Mouse (Mus musculus) spleen, embryonic (tissue): ENCODE measurements at regions not wholly inside any gene's neighbourhood (a gene's known extent, or its start where the extent isn't known, plus 50 kb on each side); places are given as distances from the start of the nearest gene placed in this dataset.
"Not testable (repeated sequence)": the region's sequence is repeated elsewhere in the genome, so short reads cannot be mapped to it uniquely, and the experiment has no call there.

ENCODE experiments used
- CTCF ChIA-PET: fragments of 350-600 bp; sonication (Branson Sonifier 250); formaldehyde crosslinking; loops from one replicate; lab custom pipeline; 2022; lab: Charles Lee

DNA sequence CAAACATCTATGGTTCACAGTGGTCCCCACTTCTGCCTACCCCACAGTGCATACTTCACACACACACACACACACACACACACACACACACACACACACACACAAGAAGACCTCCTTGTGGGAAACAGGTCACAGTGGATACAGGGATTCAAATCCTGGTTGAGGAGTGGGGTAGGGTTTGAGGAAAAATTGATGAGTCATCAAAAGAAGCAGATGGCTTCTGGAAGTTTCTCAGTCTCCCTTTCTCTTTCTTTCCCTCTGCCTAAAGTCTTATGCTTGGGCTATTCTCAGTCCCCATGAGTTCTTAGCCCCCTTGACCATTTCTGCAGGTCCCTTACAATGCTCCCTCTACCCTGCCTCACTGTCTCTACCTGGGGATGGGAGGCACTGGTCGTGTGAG, 56.4 kb downstream of the Rassf10 start:
- CTCF ChIA-PET: no interaction called here

DNA sequence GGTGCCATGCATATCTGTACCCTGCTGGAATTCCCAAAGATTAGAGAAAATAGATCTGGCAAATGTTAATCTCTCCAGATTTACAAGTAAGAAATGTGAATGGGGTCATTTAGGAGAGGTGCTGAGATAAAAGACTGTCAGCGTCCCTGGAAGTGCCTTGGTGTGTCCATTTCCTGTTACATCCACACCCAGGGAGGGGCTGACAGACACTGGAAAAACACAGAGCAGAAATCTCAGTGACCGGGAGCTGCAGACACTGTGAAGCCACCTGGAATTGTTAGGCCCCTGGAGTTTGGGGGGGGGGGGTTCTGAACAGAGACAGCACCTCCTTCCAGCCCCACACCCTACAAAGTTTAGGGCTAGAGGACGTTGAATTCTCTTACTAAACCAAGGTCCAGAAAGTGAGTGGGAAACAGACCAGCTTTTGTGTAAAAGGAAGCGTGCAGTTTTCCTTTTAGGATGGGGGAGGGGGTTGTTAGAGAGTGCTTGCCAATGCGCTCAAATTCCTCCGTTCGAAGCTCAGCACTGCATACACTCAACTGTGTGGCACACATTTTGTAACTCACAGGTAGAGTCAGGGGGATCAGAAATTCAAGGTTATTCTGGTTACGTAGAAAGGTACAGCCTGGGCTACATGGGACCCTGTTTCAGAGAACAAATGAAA, 63.5 kb downstream of the Rassf10 start:
- CTCF ChIA-PET: no interaction called here

DNA sequence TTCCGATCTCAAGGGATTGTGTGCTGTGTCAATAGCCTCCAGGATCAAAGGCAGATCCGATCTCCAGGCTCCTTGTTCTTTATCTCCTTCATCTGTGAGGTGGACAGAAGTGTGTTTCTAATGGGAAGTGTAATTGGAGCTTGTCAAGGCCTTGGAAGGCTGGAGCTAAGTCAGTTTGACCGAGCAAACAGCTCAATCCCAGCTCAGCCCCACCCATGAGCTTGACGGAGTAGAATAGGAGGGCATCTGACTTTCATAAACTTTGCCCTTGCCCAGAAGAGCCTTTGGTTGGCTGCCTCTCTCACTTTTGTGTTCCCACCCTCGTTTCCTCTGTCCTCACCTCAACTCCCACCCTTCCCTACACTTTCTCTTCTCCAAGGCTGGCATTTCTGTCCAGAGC, 67.7 kb downstream of the Rassf10 start:
- CTCF ChIA-PET: no interaction called here

DNA sequence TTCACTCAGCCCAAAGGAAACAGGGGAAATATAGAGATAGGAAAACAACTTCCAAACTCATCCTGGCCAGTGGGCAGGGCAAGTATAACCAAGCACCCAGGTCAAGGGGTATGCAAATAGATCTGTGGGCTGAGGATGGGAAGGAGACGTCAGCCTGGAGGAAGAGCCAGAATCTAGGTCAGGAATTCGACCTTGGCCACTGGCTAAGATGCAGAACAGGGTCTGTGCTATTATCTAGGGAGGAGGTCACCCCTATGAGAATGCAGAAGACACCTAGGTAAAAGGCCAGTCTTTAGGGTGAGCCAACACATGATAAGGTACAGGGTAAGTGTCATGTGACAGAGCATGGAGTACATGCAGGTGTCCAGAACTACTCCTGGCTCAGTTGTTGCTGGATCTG, 68.8 kb downstream of the Rassf10 start:
- CTCF ChIA-PET: no interaction called here

DNA sequence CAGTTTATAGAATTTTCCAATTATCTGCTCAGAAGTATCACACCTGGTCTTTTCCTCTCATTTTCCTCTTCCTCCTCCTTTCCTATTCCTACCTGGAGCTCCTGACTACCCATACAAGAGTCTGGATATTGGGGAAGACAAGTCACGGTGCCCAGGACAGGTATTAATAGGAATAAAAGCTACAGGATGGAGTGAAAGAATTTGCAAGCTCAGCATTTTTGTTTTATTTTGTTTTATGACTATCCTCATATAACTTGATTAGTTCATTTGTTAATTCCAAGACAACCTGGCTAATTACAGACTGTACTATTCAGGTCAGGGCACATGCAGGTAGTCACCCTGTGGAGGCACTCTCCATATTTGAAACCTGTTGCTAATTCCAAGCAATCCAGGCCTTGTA, 72.0 kb downstream of the Rassf10 start:
- CTCF ChIA-PET: no interaction called here

DNA sequence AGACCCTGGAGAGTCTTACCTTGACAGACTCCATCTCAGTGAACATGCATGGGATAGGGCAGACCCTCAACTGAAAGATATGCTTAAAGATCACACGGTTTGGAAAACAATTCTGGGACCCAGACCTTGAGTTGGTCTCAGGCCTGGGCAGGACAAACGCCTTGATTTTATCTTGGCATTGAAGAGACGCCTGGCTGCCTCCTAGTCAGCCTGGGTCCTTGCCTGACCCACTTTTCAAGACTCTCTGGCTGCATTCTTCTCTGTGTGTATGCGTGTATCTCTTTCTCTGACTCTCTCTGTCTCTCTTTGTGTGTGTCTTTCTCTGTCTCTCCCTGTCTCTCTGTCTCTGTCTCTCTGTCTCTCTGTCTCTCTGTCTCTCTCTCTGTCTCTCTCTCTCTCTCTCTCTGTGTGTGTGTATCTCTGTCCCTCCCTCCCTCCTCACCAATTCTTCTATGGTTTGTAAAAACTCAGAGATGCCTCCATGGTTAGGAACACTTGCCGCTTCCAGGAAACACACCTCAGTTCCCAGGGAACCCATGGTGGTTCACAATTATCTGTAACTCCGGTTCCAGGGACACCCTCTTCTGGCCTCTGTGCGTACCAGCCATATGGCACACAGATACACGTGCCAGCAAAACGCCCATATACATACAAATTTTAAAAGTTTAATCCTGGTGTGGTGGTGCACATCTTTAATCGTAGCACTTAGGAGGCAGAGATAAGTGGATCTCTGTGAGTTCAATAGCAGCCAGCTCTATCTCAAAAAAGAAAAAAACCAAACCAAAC, 72.7 kb downstream of the Rassf10 start:
- CTCF ChIA-PET: no interaction called here

DNA sequence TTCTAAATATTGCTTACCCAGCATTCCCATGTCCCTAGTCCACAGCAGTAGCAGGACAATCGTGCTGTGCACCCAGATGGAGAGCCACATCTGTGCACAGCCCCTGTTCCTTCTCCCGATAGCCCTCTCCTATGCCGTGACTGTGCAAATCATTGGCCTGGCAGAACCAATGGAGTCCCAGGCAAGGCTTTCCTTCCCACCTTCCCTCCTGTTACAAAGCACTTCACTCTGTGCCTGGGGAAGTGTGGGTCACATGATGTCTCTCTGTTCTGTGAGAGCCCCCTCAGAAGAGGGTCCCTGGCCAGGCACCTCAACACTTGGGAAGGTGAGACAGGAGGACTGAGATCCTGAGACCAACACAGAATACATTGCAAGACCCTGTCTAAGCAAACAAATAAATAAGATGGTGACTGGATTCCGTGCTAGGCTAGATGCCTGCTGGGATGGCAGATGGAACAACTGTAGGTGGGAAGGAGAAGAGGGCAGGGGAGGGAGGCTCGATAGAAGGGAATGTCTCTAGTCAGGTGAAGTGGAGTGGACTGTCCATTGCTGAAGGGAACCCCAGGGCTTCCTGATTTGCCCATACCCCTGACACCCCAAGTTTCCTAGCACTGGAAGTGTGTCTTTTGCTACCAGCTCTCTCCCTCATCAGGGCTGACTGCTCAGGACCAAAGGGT, 73.5 kb downstream of the Rassf10 start:
- CTCF ChIA-PET: no interaction called here

DNA sequence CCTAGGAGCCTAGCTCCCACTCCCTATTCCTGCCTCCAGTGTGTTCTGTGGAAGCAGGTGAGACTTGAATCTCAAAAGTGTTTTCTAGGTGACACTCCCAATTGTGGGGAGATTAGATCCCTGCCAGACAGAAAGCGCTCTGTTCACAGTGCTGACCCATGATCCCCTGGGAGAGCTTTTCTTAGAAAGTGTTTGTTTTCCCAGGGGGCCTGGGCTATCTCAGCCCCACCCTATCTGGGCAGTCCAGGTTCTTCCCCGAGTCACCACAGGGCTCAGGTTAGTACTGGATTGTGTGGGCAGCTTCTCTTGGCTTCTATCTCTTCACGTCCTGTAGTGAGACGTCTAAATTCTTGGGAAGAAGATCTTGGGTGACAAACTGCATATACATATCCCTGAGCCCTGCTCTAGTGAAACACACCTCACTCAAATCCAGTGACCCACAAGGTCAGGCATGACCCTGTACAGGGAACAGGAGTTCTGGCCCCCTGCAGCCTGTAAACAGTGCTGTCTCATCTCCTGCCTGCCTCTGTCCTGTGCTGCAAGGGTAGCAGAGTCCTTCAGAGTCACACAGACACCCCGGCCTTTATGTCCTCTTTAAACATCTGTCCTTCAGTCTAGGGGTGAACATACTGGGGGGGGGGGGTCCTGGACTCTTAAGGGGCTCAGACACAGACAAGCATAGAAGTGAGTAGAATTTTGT, 76.4 kb downstream of the Rassf10 start:
- CTCF ChIA-PET: no interaction called here

DNA sequence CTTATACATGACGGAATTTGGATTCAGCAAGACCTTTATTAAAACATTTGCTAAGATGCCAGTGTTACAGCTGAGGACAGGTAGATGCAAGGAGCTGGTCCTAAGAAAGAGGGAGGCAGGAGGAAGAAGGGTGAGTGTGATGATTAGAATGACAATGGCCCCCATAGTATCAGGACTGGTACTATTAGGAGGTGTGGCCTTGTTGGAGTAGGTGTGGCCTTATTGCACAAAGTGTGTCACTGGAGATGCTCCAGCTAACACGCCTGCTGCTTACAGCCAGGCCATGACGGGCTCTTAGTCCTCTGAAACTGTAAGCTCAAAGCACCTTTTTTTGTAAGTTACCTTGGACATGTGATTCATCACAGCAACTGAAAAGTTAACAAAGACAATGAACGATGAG, 82.0 kb downstream of the Rassf10 start:
- CTCF ChIA-PET: no interaction called here

DNA sequence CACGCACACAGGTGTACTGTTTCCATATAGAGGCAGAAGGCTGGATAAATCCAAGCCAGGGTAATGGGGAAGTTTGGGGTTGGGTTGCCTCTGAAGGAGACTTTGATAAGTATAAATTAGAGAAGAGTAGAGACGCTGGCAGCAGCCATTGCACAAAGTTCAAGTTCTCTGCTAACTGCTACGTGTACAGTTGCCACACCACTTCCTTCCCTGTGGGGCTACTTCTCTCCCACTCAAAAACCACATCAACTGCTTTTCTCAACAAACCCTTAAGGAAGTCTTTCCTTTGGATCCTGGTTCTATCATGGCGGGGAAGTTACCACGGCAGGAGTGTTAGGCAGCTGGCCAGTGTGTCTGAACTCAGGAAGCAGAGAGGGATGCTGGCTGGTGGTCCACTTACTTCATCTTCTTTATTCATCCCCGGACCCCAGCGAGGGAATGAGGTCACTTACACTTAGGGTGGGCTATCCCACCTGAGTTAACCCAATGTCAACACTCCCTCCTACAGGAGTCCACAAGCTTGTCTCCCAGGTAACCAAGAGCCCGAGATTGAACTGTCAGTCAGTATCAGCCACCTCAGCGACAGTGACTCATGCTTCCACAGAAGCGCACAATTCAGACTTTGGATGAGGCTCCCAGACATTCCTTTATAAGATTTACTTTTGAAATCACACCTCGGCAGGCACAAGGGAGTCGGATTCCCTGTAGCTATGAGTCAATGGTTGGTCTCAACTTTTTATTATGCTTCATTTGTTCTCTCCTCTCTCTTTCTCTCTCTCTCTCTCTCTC, 84.3 kb downstream of the Rassf10 start:
- CTCF ChIA-PET: interaction anchor here (0.6 kb wide), 1 partner anchor 26 kb away, joined by 3 read pairs; no protein-coding TSS in a partner anchor

DNA sequence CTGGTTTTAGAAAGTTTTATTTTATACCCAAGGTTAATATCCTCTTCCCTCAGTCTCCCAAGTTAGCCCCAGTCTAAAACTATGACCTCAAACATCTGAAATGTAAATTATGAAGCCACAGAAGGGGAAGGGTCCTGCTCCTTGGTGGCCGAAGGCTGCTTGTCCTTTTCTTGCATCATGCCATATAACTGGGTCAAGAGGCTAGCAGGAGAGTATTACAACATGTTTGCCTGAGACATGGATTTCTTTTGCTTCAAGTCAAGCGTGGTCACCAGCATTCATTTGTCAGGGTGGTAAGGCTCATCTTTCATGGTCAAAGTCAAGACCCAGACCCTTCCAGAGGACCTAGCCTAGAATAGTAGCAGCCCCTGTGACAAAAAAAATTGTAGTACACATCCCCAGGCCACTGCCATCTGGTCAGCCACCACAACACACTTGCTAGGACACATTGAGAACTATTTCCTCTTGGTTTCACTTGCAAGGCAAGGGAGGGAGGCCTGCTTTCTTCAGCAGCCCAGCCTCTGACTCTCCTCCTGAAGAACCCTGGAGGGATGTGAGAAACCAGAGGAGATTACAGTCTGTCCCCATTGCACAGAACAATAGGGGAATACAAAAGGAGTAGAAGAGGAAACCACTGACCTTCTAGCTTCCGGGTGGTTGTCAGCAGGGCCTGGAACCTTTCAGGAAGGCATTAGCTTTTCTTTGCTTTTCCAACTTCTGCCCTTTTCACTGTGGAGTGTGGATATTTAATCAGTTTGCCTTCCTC, 85.3 kb downstream of the Rassf10 start:
- CTCF ChIA-PET: no interaction called here

DNA sequence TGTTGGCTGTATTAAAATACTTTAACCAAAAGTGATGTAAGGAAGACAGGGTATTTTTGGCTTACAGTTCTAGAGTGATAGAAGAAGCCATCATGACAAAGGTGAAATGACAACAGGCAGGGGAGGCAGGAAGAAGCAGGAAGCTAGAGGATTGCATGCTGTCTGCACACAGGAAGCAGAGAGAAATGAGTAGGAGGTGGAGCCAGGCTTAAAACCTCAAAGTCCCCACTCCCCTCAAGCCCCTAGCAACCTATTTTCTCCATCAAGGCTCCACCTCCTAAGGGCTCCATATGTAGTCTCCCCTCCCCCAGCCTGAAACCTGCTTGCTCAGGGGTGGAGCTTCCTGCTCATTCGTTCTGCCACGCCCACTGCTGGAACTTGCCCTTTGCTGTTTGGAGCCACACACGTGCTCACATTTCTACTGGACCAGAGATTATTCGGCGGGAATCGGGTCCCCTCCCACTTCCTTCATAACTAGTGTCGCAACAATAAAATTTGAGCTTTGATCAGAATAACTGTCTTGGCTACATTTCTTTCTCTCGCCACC, 91.9 kb downstream of the Rassf10 start:
- CTCF ChIA-PET: not testable (repeated sequence)

DNA sequence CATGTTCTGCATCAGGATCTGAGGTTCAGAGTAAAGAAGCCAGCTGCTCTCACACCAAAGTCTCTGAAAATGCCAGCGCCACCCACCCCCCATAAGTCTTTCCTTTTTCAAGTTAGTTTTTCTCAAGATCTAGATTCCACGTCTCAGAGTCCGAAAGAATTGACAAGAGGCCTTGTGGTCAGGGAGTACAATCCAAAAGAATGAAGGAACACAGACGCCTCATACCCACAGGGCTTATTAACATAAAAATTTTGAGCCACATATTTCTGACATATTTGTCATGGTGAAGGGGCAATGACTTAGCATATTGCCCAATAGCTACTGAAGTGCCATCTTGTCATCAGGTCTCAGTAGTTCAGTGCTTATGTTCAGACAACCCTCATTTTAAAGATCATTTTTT, 92.6 kb downstream of the Rassf10 start:
- CTCF ChIA-PET: interaction anchor here (0.9 kb wide), 1 partner anchor 61 kb away, joined by 3 read pairs; no protein-coding TSS in a partner anchor

DNA sequence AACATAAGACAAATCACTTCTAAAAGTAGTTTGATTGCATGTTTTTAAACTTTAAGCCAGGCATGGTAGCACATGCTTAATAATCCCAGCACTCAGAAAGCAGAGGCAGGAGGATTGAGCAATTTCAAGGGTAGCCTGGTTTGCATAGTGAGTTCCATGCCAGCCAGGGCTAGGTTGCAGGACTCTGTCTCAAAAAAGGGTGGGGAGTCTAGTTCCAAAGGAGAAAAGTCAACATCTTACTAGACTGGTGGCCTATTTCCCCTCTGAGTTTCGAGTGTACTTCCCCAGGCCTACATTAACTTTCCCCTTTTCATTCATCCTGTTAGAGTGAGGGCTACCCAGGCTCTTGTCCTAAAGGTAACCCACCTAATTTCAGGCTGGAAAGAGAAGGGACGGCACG, 93.8 kb downstream of the Rassf10 start:
- CTCF ChIA-PET: interaction anchor here (0.9 kb wide), 1 partner anchor 62 kb away, joined by 3 read pairs; no protein-coding TSS in a partner anchor

DNA sequence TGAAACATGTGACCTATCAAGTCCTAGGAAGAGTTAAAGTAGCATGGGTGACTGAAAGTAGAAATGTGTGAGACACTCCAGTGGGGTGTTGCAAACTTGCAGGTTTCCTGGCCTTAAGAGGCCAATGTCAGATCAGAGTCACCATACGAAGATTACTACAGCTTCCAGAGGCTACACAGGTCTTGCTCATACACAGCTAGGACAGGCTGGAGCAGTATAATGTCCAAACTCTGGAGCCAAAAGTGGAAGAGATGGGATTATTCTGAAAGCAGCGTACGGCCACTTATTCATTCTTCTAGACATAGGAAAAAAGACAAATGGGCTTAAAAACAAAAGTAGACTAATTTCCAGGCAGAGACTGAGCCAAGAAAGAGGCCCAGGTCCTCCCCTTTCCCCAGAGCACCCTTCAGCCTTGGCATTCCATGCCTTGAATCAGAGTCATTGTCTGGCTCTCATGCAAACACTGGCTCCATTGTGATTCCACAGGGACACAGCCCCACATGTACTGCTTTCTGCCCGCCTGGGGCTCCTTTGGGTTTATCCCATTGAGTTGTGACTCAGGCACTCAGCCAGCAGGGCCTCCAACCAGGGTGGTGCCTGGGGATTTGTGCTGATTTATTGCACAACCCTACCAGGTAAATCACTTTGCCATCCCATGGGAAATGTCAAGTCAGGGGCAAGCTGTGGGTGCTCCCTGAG, 94.5 kb downstream of the Rassf10 start:
- CTCF ChIA-PET: no interaction called here

DNA sequence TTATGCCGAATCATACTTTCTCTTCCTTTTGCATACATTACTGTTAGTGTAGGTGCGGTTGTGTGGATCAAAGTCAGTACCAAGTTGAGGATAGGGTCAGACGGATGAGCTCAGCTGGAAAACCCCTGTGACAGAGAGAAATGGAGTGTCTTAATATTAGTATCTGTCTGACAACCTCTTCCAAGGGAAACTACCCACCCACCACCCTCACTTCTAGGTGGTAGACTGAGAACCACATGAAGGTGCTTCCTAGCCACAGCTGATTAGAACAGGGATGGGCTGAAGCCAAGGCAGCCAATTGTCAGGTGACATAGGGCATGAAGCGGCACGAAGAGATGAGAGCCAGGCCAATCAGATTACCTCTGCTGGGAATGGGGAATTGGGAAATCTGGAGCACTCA, 95.7 kb downstream of the Rassf10 start:
- CTCF ChIA-PET: no interaction called here

DNA sequence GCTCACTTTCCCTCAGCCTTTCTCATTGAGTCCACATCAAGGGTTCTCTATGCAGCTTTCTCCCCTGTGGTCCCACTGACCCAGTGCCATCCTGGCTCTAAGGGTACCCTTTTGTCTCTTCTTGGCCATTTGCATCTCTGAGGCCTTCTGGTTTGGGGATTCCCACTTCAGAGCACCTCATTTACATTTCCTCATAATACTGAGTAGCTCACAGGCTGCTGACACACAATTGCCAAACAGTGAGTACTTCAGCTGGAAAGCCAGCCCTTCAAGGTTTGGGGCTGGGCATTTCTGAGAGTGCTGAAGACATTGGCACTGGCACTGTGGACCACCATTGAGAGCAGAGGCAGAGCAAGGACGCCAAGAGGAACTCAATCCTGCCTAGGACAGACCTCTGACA, 99.2 kb downstream of the Rassf10 start:
- CTCF ChIA-PET: no interaction called here

DNA sequence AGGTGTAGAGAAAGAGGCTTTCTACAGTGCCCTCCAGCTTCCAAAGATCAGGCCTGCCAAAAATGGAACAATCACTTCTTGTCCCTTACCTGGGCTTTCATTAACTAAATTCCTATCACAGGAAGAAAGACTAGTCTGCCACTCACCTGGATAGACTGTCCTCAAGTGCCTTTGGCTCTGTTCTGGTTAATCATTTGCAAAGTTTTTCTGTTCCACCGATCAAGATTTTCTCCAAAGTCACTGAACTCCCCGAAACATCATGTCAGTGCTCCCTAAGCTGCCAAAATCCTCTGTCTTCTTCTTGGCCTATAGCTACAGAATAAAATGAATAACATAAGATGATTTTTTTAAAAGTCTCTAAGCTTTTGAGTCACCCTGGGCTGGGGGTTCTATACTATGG, 102.7 kb downstream of the Rassf10 start:
- CTCF ChIA-PET: no interaction called here

DNA sequence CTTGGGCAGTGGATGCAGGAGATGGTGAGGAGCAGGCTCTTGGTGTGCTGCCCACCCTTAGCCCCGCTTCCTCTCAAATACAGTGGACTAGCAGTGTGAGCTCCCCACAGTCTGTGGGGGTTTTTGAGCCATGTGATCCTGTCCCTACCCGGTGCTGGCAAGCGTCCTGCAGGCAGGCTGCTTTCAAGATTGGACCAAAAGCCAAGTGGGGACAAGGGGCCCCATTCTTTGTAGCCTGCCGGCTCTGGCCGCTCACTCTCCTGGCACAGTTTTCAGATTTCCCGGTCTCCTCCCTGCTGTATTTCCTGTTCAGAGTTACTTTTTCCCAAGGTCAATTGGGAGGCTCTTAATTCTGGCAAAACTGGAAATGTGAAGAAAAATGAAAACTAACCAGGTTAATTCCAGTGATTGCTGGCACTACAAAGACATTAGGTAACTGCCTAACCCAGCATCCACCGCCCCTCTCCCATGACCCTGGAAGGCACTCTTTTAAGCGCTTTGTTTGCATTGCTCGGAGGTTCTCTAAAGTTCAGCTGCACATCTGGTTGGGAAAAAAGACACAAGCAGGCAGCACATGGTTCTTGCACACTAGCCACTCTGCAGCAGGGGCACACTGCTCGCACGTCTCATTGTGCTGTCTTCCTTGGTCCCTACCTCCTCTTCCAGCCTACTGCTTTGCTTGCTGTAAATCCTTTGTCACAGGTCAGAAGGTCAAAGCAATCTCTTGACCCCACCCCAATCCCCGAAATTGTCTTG, 105.6 kb downstream of the Rassf10 start:
- CTCF ChIA-PET: no interaction called here
